Mouse (Mus musculus): Measurements from ENCODE around the gene Trit1.

- TF ChIP-seq POLR2A (IDR thresholded peaks at IDR 0.05; ENCODE audit: low read depth, low read length): no peak
- TF ChIP-seq CTCF (IDR thresholded peaks at IDR 0.05; ENCODE audit: extremely low read depth, insufficient read depth, insufficient read length, insufficient replicate concordance): no peak
These were observed 9.8 kb downstream of the Trit1 start for GRCm38 (mm10) chr4:123026161-123026560.
